Mouse (Mus musculus): ENCODE measurements around the gene Ankrd55. TPM values are rescaled to one million over a fixed set of nuclear protein-coding genes. Genes with fewer than 3 reads are reported as not detected.
A peak's percentile ranks its signal among the peaks of the same experiment; 100 is the strongest.

The Ankrd55 gene
- polyA plus RNA-seq, 1 experiment: 0.74 TPM

DNA sequence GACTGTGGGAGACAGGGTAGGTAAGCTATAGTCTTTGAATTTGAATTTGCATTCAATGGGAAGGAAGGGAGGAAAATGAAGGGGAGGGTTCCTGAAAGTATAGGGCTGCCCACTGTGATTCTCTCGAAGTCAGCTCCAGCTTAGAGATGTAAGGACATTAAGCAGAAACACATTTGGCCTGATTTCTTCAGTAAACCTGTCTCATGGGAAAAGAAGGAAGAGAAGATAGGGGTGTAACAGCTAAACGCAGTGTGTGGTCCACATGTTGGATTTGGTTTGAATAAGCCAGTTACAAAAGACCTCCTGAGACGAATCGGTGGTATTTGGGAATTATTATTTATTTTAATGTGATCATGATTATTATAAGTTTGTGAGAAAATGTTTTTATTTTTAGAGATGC lies 120.5 kb downstream of the Ankrd55 start:
- H3K27ac ChIP-seq (ENCODE audit: insufficient read depth, low read length): no peak overlapping the region
- WGBS: 65% methylated on average over 4 of the region's 4 CpGs
- TF ChIP-seq CTCF (IDR thresholded peaks at IDR 0.05; ENCODE audit: extremely low read depth, insufficient read depth, insufficient read length, insufficient replicate concordance) (no peak), POLR2A (IDR thresholded peaks at IDR 0.05; ENCODE audit: low read depth, low read length) (no peak)
- H3K4me3 ChIP-seq (ENCODE audit: extremely low read depth, insufficient read depth, insufficient read length): no peak overlapping the region
- no peaks in the 10 kb centered on the region for H3K36me3 ChIP-seq (ENCODE audit: control insufficient read depth, insufficient read depth, low read length)
- H3K4me1 ChIP-seq (ENCODE audit: control insufficient read depth, insufficient read depth, insufficient read length): peaks cover 5% of the 10 kb centered on the region; the same call in 1 of the 2 replicates
- H3K27me3 ChIP-seq (ENCODE audit: control insufficient read depth, insufficient read depth, low read length): no peaks in the 10 kb centered on the region
- no peak for DNase-seq (ENCODE audit: low read depth in 1 of 2, low spot score in 2 of 2)

DNA sequence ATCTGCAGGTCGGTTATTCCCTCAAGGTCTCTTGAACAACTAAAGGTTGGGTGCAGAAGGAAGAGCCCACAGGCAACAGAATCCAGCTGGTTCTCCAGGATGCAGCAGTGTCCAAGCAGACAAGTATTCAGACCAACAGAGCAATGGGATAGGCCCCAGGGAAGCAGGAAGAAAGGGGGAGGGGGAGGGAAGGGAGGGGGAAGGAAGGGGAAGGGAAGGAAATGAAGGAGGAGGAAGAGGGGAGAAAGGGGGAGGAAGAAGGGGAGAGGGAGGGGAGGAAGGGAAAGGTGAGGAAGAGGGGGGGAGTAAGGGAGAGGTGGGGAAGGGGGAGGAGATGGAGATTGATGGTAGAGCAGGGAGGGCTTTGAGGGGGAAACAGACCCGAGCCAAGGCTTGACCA lies 121.1 kb downstream of the Ankrd55 start:
- Histone ChIP-seq H3K4me1 (ENCODE audit: control insufficient read depth, insufficient read depth, insufficient read length) (peaks cover 5% of the 10 kb centered on the region; the same call in 1 of the 2 replicates), H3K4me3 (ENCODE audit: extremely low read depth, insufficient read depth, insufficient read length) (no peak overlapping the region), H3K36me3 (ENCODE audit: control insufficient read depth, insufficient read depth, low read length) (no peaks in the 10 kb centered on the region), H3K27ac (ENCODE audit: insufficient read depth, low read length) (no peak overlapping the region), H3K27me3 (ENCODE audit: control insufficient read depth, insufficient read depth, low read length) (no peaks in the 10 kb centered on the region)
- TF ChIP-seq POLR2A (IDR thresholded peaks at IDR 0.05; ENCODE audit: low read depth, low read length): no peak
- no peak for TF ChIP-seq CTCF (IDR thresholded peaks at IDR 0.05; ENCODE audit: extremely low read depth, insufficient read depth, insufficient read length, insufficient replicate concordance)
- 87% methylated on average over 2 of the region's 2 CpGs for WGBS
- no peak for DNase-seq (ENCODE audit: low read depth in 1 of 2, low spot score in 2 of 2)

DNA sequence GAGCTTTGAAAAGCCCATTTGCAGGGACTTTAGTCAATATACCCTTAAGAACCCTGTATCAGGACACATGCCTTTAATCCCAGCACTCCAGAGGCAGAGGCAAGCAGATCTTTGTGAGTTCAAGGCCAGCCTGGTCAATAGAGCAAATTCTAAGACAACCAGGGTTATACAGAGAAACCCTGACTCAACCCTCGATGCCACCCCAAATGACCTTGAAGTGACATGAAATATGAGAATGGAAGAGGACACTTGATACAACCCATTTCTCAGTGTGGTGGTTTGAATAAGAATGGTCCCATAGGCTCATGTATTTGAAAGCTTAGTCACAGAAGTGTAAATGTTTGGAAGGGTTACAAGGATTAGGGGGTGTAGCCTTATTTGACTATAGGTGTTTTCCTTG lies 121.6 kb downstream of the Ankrd55 start:
- no peak for DNase-seq (ENCODE audit: low read depth in 1 of 2, low spot score in 2 of 2)
- Histone ChIP-seq H3K4me3 (ENCODE audit: extremely low read depth, insufficient read depth, insufficient read length) (no peak overlapping the region), H3K27ac (ENCODE audit: insufficient read depth, low read length) (no peak overlapping the region), H3K27me3 (ENCODE audit: control insufficient read depth, insufficient read depth, low read length) (no peaks in the 10 kb centered on the region), H3K4me1 (ENCODE audit: control insufficient read depth, insufficient read depth, insufficient read length) (peaks cover 5% of the 10 kb centered on the region; the same call in 1 of the 2 replicates), H3K36me3 (ENCODE audit: control insufficient read depth, insufficient read depth, low read length) (no peaks in the 10 kb centered on the region)
- WGBS: 94% methylated on average over 1 of the region's 1 CpGs
- no peak for TF ChIP-seq POLR2A (IDR thresholded peaks at IDR 0.05; ENCODE audit: low read depth, low read length)
- TF ChIP-seq CTCF (IDR thresholded peaks at IDR 0.05; ENCODE audit: extremely low read depth, insufficient read depth, insufficient read length, insufficient replicate concordance): no peak

DNA sequence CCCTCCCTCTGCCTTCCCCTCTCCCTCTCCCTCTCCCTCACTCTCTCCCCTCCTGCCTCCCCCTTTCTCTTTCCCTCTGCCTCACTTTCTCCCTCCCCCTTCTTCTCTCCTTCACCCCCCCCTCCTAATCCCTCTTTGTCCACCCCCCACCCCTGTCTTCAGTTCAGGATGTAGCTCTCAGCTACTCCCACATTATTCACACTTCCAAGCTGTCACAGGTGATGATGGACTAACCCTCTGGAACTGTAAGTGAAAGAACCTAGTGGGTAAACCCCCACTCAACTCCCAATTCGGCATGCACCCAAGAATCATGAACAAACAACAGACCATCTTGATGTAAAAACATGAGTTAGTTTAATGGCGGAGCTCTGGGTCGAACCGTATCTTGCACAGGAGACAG lies 122.2 kb downstream of the Ankrd55 start:
- Histone ChIP-seq H3K4me3 (ENCODE audit: extremely low read depth, insufficient read depth, insufficient read length) (no peak overlapping the region), H3K36me3 (ENCODE audit: control insufficient read depth, insufficient read depth, low read length) (no peaks in the 10 kb centered on the region), H3K27ac (ENCODE audit: insufficient read depth, low read length) (no peak overlapping the region), H3K4me1 (ENCODE audit: control insufficient read depth, insufficient read depth, insufficient read length) (peaks cover 5% of the 10 kb centered on the region; the same call in 1 of the 2 replicates), H3K27me3 (ENCODE audit: control insufficient read depth, insufficient read depth, low read length) (no peaks in the 10 kb centered on the region)
- 94% methylated on average over 4 of the region's 4 CpGs for WGBS
- no peak for TF ChIP-seq CTCF (IDR thresholded peaks at IDR 0.05; ENCODE audit: extremely low read depth, insufficient read depth, insufficient read length, insufficient replicate concordance)
- TF ChIP-seq POLR2A (IDR thresholded peaks at IDR 0.05; ENCODE audit: low read depth, low read length): no peak
- DNase-seq (ENCODE audit: low read depth in 1 of 2, low spot score in 2 of 2): no peak

DNA sequence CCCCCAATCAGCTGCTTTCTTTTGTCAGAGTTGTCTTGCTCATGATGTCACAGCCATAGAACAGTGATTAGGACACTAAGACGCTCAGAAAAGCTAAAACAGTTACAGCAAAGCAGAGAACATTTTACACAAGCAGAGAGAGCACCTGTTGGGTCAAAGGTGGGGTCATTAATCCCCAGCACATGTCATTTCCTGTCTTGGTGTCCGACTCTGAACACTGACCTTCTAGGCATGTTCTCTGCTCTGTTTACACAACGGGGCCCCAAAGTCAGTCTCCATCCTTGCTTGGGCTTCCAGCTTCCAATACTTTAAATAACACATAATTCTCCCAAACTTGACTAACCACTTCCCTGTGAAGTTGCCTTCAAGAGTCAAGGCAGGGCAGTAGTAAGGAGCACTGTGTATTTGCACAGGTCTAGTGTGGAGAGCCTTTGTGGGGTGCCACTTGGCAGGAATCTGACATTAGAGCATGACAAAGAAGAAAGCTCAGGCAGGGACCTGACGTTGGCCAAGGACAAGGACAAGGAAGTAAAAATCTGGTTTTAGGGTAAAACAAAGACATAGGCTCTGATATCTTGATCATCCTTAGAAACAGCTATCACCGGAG lies 123.1 kb downstream of the Ankrd55 start:
- H3K4me3 ChIP-seq (ENCODE audit: extremely low read depth, insufficient read depth, insufficient read length): no peak overlapping the region
- H3K36me3 ChIP-seq (ENCODE audit: control insufficient read depth, insufficient read depth, low read length): no peaks in the 10 kb centered on the region
- peaks cover 11% of the 10 kb centered on the region; the same call in 1 of the 2 replicates for H3K4me1 ChIP-seq (ENCODE audit: control insufficient read depth, insufficient read depth, insufficient read length)
- TF ChIP-seq POLR2A (IDR thresholded peaks at IDR 0.05; ENCODE audit: low read depth, low read length) (no peak), CTCF (IDR thresholded peaks at IDR 0.05; ENCODE audit: extremely low read depth, insufficient read depth, insufficient read length, insufficient replicate concordance) (no peak)
- WGBS: 88% methylated on average over 5 of the region's 5 CpGs
- H3K27me3 ChIP-seq (ENCODE audit: control insufficient read depth, insufficient read depth, low read length): no peaks in the 10 kb centered on the region
- DNase-seq (ENCODE audit: low read depth in 1 of 2, low spot score in 2 of 2): no peak
- H3K27ac ChIP-seq (ENCODE audit: insufficient read depth, low read length): no peak overlapping the region

DNA sequence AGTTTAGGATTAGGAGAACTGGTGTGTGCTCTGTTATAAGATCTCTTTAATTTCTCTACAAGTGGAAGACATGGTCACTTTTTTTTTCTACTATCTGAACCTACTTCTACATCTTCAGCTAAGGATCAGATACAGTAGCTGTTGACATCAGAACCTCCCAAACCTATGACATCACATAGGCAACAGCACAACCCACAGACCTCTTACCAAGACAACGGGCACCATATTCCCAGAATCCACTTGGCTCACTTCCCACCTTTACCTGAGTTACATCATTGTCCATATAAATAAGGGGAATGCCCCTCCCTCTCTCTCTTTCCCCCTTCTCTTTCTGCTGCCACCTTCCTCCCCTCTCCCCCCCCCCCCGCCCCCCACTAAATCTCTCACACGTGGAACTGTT lies 124.0 kb downstream of the Ankrd55 start:
- WGBS: 91% methylated on average over 3 of the region's 3 CpGs
- Histone ChIP-seq H3K4me3 (ENCODE audit: extremely low read depth, insufficient read depth, insufficient read length) (no peak overlapping the region), H3K27me3 (ENCODE audit: control insufficient read depth, insufficient read depth, low read length) (no peaks in the 10 kb centered on the region), H3K4me1 (ENCODE audit: control insufficient read depth, insufficient read depth, insufficient read length) (peaks cover 9% of the 10 kb centered on the region; the same call in 1 of the 2 replicates), H3K27ac (ENCODE audit: insufficient read depth, low read length) (no peak overlapping the region), H3K36me3 (ENCODE audit: control insufficient read depth, insufficient read depth, low read length) (no peaks in the 10 kb centered on the region)
- TF ChIP-seq POLR2A (IDR thresholded peaks at IDR 0.05; ENCODE audit: low read depth, low read length): no peak
- TF ChIP-seq CTCF (IDR thresholded peaks at IDR 0.05; ENCODE audit: extremely low read depth, insufficient read depth, insufficient read length, insufficient replicate concordance): no peak
- DNase-seq (ENCODE audit: low read depth in 1 of 2, low spot score in 2 of 2): no peak

DNA sequence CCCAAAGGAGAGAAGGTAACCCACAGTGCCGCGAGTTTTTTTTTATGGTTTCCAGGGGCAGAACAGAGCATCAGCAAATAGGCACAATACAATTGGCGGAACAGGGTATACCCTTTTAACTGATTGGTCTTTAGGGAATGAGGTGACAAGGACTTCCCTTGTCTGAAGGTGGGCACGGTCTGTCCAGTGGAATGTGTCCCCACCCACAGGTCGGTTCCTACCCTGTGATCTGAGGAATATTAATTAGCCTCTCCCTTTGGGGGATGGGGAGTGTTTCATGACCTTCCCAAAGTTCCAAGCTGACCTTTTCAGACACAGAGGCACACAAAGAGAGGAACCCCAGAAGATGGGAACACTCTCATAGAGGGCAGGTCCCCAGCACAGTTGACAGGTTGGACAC lies 124.6 kb downstream of the Ankrd55 start:
- peak in 1 of 2 experiments; percentile 1 for DNase-seq (ENCODE audit: low read depth in 1 of 2, low spot score in 2 of 2)
- no peaks in the 10 kb centered on the region for H3K36me3 ChIP-seq (ENCODE audit: control insufficient read depth, insufficient read depth, low read length)
- no peak overlapping the region for H3K27ac ChIP-seq (ENCODE audit: insufficient read depth, low read length)
- H3K4me1 ChIP-seq (ENCODE audit: control insufficient read depth, insufficient read depth, insufficient read length): peaks cover 8% of the 10 kb centered on the region; the same call in 1 of the 2 replicates
- WGBS: 92% methylated on average over 5 of the region's 5 CpGs
- no peak overlapping the region for H3K4me3 ChIP-seq (ENCODE audit: extremely low read depth, insufficient read depth, insufficient read length)
- no peaks in the 10 kb centered on the region for H3K27me3 ChIP-seq (ENCODE audit: control insufficient read depth, insufficient read depth, low read length)
- TF ChIP-seq CTCF (IDR thresholded peaks at IDR 0.05; ENCODE audit: extremely low read depth, insufficient read depth, insufficient read length, insufficient replicate concordance) (no peak), POLR2A (IDR thresholded peaks at IDR 0.05; ENCODE audit: low read depth, low read length) (no peak)

Data from spleen, adult 2 months (tissue).